In genomic region chr7:63753274-63753751, GRCm38 (mm10) we compare ENCODE assay signal across 8 mouse cellular contexts.
DNase-seq lines count a peak whose midpoint lies in the region; ATAC-seq and TF ChIP-seq lines count a peak whose summit lies in the region.

No protein-coding gene starts in this region.

- ATAC-seq in forebrain, embryonic 11.5 days (replicated peaks; ENCODE audit: low FRiP score), result peak; percentile 23; the same call in 1 of the 2 replicates
- peak; percentile 66 for ATAC-seq in hindbrain, postnatal 0 days
- peak; percentile 20; the same call in 1 of the 2 replicates for ATAC-seq in midbrain, embryonic 11.5 days (ENCODE audit: low FRiP score)
- ATAC-seq in stomach, postnatal 0 days (ENCODE audit: low FRiP score, low TSS enrichment), result peak; percentile 79

- H3K27ac ChIP-seq in forebrain, embryonic 11.5 days (ENCODE audit: low read depth, low read length), result no peak overlapping the region
- no peak overlapping the region for H3K27ac ChIP-seq in hindbrain, postnatal 0 days
- peak overlapping the region; percentile 90 for H3K27ac ChIP-seq in left cerebral cortex, adult 2 months
- no peak overlapping the region for H3K27ac ChIP-seq in midbrain, embryonic 11.5 days (ENCODE audit: low read depth, low read length)
- no peak overlapping the region for H3K27ac ChIP-seq in stomach, postnatal 0 days (replicated peaks)

- H3K9ac ChIP-seq in forebrain, embryonic 11.5 days (ENCODE audit: low read length), result 0 out of 2 replicates have a peak overlapping the region, but pooled peaks have one; percentile 3
- no peak overlapping the region for H3K9ac ChIP-seq in hindbrain, postnatal 0 days (replicated peaks; ENCODE audit: low read length)
- H3K9ac ChIP-seq in midbrain, embryonic 11.5 days (ENCODE audit: low read length), result no peak overlapping the region
- no peak overlapping the region for H3K9ac ChIP-seq in stomach, postnatal 0 days (ENCODE audit: low read length)

- no peak for TF ChIP-seq EP300 in stomach, postnatal 0 days (optimal IDR thresholded peaks at IDR 0.05)

- H3K4me1 ChIP-seq in forebrain, embryonic 11.5 days (replicated peaks; ENCODE audit: control insufficient read depth, insufficient read depth, low read length), result peaks cover 11% of the 10 kb centered on the region; the same call in 1 of the 2 replicates
- H3K4me1 ChIP-seq in hindbrain, postnatal 0 days (ENCODE audit: insufficient read depth, low read length), result peaks cover 10% of the 10 kb centered on the region; the same call in 1 of the 2 replicates
- H3K4me1 ChIP-seq in midbrain, embryonic 11.5 days (ENCODE audit: control insufficient read depth, insufficient read depth, low read length), result peaks cover 10% of the 10 kb centered on the region
- no peaks in the 10 kb centered on the region; the same call in 1 of the 2 replicates for H3K4me1 ChIP-seq in stomach, postnatal 0 days (replicated peaks; ENCODE audit: control insufficient read depth, insufficient read depth)

- H3K9me3 ChIP-seq in forebrain, embryonic 11.5 days (ENCODE audit: control insufficient read depth, low read length), result no peaks in the 10 kb centered on the region
- H3K9me3 ChIP-seq in hindbrain, postnatal 0 days (ENCODE audit: low read length), result no peaks in the 10 kb centered on the region
- H3K9me3 ChIP-seq in midbrain, embryonic 11.5 days (ENCODE audit: control insufficient read depth, low read length), result no peaks in the 10 kb centered on the region
- no peaks in the 10 kb centered on the region for H3K9me3 ChIP-seq in stomach, postnatal 0 days (ENCODE audit: control insufficient read depth, low read length)

- no peak overlapping the region for H3K4me3 ChIP-seq in forebrain, embryonic 11.5 days (ENCODE audit: low read depth, low read length)
- H3K4me3 ChIP-seq in hindbrain, postnatal 0 days (ENCODE audit: low read length), result no peak overlapping the region
- H3K4me3 ChIP-seq in left cerebral cortex, adult 2 months, result no peak overlapping the region
- H3K4me3 ChIP-seq in midbrain, embryonic 11.5 days (ENCODE audit: low read depth, low read length), result no peak overlapping the region
- no peak overlapping the region for H3K4me3 ChIP-seq in stomach, postnatal 0 days (ENCODE audit: low read depth, low read length)

- peak overlapping the region; percentile 11; the same call in 1 of the 2 replicates for H3K4me2 ChIP-seq in forebrain, embryonic 11.5 days (ENCODE audit: low read depth, low read length, severe bottlenecking)
- H3K4me2 ChIP-seq in hindbrain, postnatal 0 days (ENCODE audit: low read depth, low read length), result no peak overlapping the region
- H3K4me2 ChIP-seq in midbrain, embryonic 11.5 days, result no peak overlapping the region
- no peak overlapping the region; the same call in 1 of the 2 replicates for H3K4me2 ChIP-seq in stomach, postnatal 0 days (replicated peaks; ENCODE audit: low read depth)

- peak; percentile 73 for DNase-seq in right cerebral cortex, adult 18-20 months
- DNase-seq in right cerebral cortex, postnatal 14 days, result no peak
- peak; percentile 96 for DNase-seq in brain, adult 2 months (ENCODE audit: low read depth, low spot score)
- DNase-seq in forebrain, embryonic 11.5 days (ENCODE audit: low spot score), result peak; percentile 58
- peak; percentile 88 for DNase-seq in hindbrain, postnatal 0 days (ENCODE audit: low spot score)
- peak; percentile 53 to 59 for DNase-seq in left cerebral cortex, adult 2 months (ENCODE audit: extremely low spot score in 1 of 2, low spot score in 2 of 2)
- peak; percentile 94 for DNase-seq in midbrain, embryonic 11.5 days (ENCODE audit: low spot score, missing footprints)
- peak; percentile 72 for DNase-seq in stomach, postnatal 0 days (ENCODE audit: low spot score)

- TF ChIP-seq CTCF in hindbrain, postnatal 0 days (IDR thresholded peaks at IDR 0.05; ENCODE audit: low read depth), result peak; percentile 78
- peak; percentile 84 for TF ChIP-seq CTCF in left cerebral cortex, adult 2 months (IDR thresholded peaks at IDR 0.05)
- peak; percentile 80 for TF ChIP-seq CTCF in stomach, postnatal 0 days (IDR thresholded peaks at IDR 0.05; ENCODE audit: low read depth)

- intact Hi-C loops in left cerebral cortex, adult 2 months (cut with DNase I), result loop anchor here (2.0 to 5.0 kb wide), 3 partner anchors 294 to 574 kb away; no protein-coding TSS in a partner anchor

- H3K36me3 ChIP-seq in forebrain, embryonic 11.5 days (ENCODE audit: control insufficient read depth, insufficient read depth, low read length), result no peaks in the 10 kb centered on the region
- no peaks in the 10 kb centered on the region for H3K36me3 ChIP-seq in hindbrain, postnatal 0 days (ENCODE audit: insufficient read depth, low read length)
- H3K36me3 ChIP-seq in midbrain, embryonic 11.5 days (ENCODE audit: control insufficient read depth, insufficient read depth, low read length), result no peaks in the 10 kb centered on the region
- no peaks in the 10 kb centered on the region for H3K36me3 ChIP-seq in stomach, postnatal 0 days (ENCODE audit: control insufficient read depth, insufficient read depth, low read length)

- peaks cover 40% of the 10 kb centered on the region for H3K27me3 ChIP-seq in forebrain, embryonic 11.5 days (ENCODE audit: control insufficient read depth, insufficient read depth, low read length)
- peaks cover 17% of the 10 kb centered on the region for H3K27me3 ChIP-seq in hindbrain, postnatal 0 days (ENCODE audit: insufficient read depth, low read length)
- peaks cover 43% of the 10 kb centered on the region for H3K27me3 ChIP-seq in midbrain, embryonic 11.5 days (ENCODE audit: control insufficient read depth, insufficient read depth, low read length)
- peaks cover 15% of the 10 kb centered on the region for H3K27me3 ChIP-seq in stomach, postnatal 0 days (ENCODE audit: control insufficient read depth, insufficient read depth, low read length)

- WGBS in forebrain, embryonic 11.5 days, result 16% methylated on average over 6 of the region's 6 CpGs
- 14% methylated on average over 6 of the region's 6 CpGs for WGBS in hindbrain, postnatal 0 days
- 17% methylated on average over 6 of the region's 6 CpGs for WGBS in midbrain, embryonic 11.5 days
- 10% methylated on average over 6 of the region's 6 CpGs for WGBS in stomach, postnatal 0 days

Comparison
In these comparisons a context has a peak if more than half of its experiments do, and no peak if none do; other contexts are left out.
1. ATAC-seq: peak in every context shown above with its lines; median percentile 79 in stomach, postnatal 0 days; 66 in hindbrain, postnatal 0 days; 23 in forebrain, embryonic 11.5 days; 20 in midbrain, embryonic 11.5 days.